Mouse (Mus musculus): ENCODE measurements at regions not wholly inside any gene's neighbourhood (a gene's known extent, or its start where the extent isn't known, plus 50 kb on each side); places are given as distances from the start of the nearest gene placed in this dataset.

- H3K9me3 ChIP-seq (replicated peaks) = no peaks in the 10 kb centered on the region
- no peak overlapping the region for H3K9ac ChIP-seq
- H3K4me3 ChIP-seq (replicated peaks) = no peak overlapping the region
- no peak for ATAC-seq (ENCODE audit: insufficient read depth)
- H3K4me1 ChIP-seq (replicated peaks) = peaks cover 9% of the 10 kb centered on the region; the same call in 1 of the 2 replicates
- H3K36me3 ChIP-seq (replicated peaks) = no peaks in the 10 kb centered on the region
- no peak overlapping the region for H3K4me2 ChIP-seq
- 66% methylated on average over 17 of the region's 17 CpGs for WGBS (ENCODE audit: insufficient replicate concordance)
- H3K27me3 ChIP-seq = no peaks in the 10 kb centered on the region
- no peak overlapping the region for H3K27ac ChIP-seq (replicated peaks)
Measured at GRCm38 (mm10) chr10:44994385-44995281, 72.4 kb upstream of the Prep start.

- Histone ChIP-seq H3K36me3 (replicated peaks) (no peaks in the 10 kb centered on the region), H3K4me3 (replicated peaks) (no peak overlapping the region), H3K27me3 (no peaks in the 10 kb centered on the region), H3K9me3 (replicated peaks) (no peaks in the 10 kb centered on the region), H3K27ac (replicated peaks) (no peak overlapping the region), H3K4me1 (replicated peaks) (peaks cover 9% of the 10 kb centered on the region; the same call in 1 of the 2 replicates), H3K4me2 (no peak overlapping the region), H3K9ac (no peak overlapping the region)
- ATAC-seq (ENCODE audit: insufficient read depth) = no peak
- WGBS (ENCODE audit: insufficient replicate concordance) = 60% methylated on average over 10 of the region's 10 CpGs
Measured at GRCm38 (mm10) chr10:44993470-44994260, 73.3 kb upstream of the Prep start.

GRCm38 (mm10) chr10:44989539-44989938, 77.5 kb upstream of the Prep start:
- Histone ChIP-seq H3K4me3 (replicated peaks) (no peak overlapping the region), H3K9me3 (replicated peaks) (no peaks in the 10 kb centered on the region), H3K4me2 (no peak overlapping the region), H3K27ac (replicated peaks) (no peak overlapping the region), H3K9ac (no peak overlapping the region), H3K27me3 (no peaks in the 10 kb centered on the region), H3K36me3 (replicated peaks) (no peaks in the 10 kb centered on the region), H3K4me1 (replicated peaks) (peaks cover 2% of the 10 kb centered on the region; the same call in 1 of the 2 replicates)
- WGBS (ENCODE audit: insufficient replicate concordance) = 44% methylated on average over 6 of the region's 6 CpGs
- no peak for ATAC-seq (ENCODE audit: insufficient read depth)

GRCm38 (mm10) chr10:44988756-44989155, 78.2 kb upstream of the Prep start:
- Histone ChIP-seq H3K9me3 (replicated peaks) (no peaks in the 10 kb centered on the region), H3K27ac (replicated peaks) (no peak overlapping the region), H3K9ac (no peak overlapping the region), H3K27me3 (no peaks in the 10 kb centered on the region), H3K4me2 (no peak overlapping the region), H3K4me3 (replicated peaks) (no peak overlapping the region), H3K36me3 (replicated peaks) (no peaks in the 10 kb centered on the region), H3K4me1 (replicated peaks) (no peaks in the 10 kb centered on the region)
- ATAC-seq (ENCODE audit: insufficient read depth) = no peak
- 54% methylated on average over 8 of the region's 8 CpGs for WGBS (ENCODE audit: insufficient replicate concordance)

GRCm38 (mm10) chr10:44987615-44988014, 79.4 kb upstream of the Prep start:
- H3K9me3 ChIP-seq (replicated peaks) = no peaks in the 10 kb centered on the region
- 58% methylated on average over 4 of the region's 4 CpGs for WGBS (ENCODE audit: insufficient replicate concordance)
- no peaks in the 10 kb centered on the region for H3K36me3 ChIP-seq (replicated peaks)
- H3K4me2 ChIP-seq = no peak overlapping the region
- H3K9ac ChIP-seq = no peak overlapping the region
- H3K27ac ChIP-seq (replicated peaks) = no peak overlapping the region
- H3K4me3 ChIP-seq (replicated peaks) = no peak overlapping the region
- no peaks in the 10 kb centered on the region for H3K27me3 ChIP-seq
- ATAC-seq (ENCODE audit: insufficient read depth) = no peak
- H3K4me1 ChIP-seq (replicated peaks) = no peaks in the 10 kb centered on the region

GRCm38 (mm10) chr10:44981913-44982312, 85.1 kb upstream of the Prep start:
- H3K9ac ChIP-seq = no peak overlapping the region
- H3K27me3 ChIP-seq = no peaks in the 10 kb centered on the region
- H3K4me3 ChIP-seq (replicated peaks) = no peak overlapping the region
- no peak overlapping the region for H3K4me2 ChIP-seq
- ATAC-seq (ENCODE audit: insufficient read depth) = no peak
- WGBS (ENCODE audit: insufficient replicate concordance) = 47% methylated on average over 2 of the region's 2 CpGs
- no peak overlapping the region for H3K27ac ChIP-seq (replicated peaks)
- no peaks in the 10 kb centered on the region for H3K9me3 ChIP-seq (replicated peaks)
- no peaks in the 10 kb centered on the region for H3K4me1 ChIP-seq (replicated peaks)
- no peaks in the 10 kb centered on the region for H3K36me3 ChIP-seq (replicated peaks)

- Histone ChIP-seq H3K36me3 (replicated peaks) (no peaks in the 10 kb centered on the region), H3K4me1 (replicated peaks) (no peaks in the 10 kb centered on the region), H3K4me3 (replicated peaks) (no peak overlapping the region), H3K9me3 (replicated peaks) (no peaks in the 10 kb centered on the region), H3K27me3 (no peaks in the 10 kb centered on the region), H3K27ac (replicated peaks) (no peak overlapping the region), H3K9ac (no peak overlapping the region), H3K4me2 (no peak overlapping the region)
- ATAC-seq (ENCODE audit: insufficient read depth) = no peak
- WGBS (ENCODE audit: insufficient replicate concordance) = 58% methylated on average over 2 of the region's 2 CpGs
Measured at GRCm38 (mm10) chr10:44976815-44977214, 90.2 kb upstream of the Prep start.

- Histone ChIP-seq H3K9ac (no peak overlapping the region), H3K27me3 (no peaks in the 10 kb centered on the region), H3K27ac (replicated peaks) (no peak overlapping the region), H3K9me3 (replicated peaks) (no peaks in the 10 kb centered on the region), H3K4me1 (replicated peaks) (no peaks in the 10 kb centered on the region), H3K36me3 (replicated peaks) (no peaks in the 10 kb centered on the region), H3K4me3 (replicated peaks) (no peak overlapping the region), H3K4me2 (no peak overlapping the region)
- WGBS (ENCODE audit: insufficient replicate concordance) = 51% methylated on average over 2 of the region's 2 CpGs
- ATAC-seq (ENCODE audit: insufficient read depth) = no peak
Measured at GRCm38 (mm10) chr10:44971911-44972310, 95.1 kb upstream of the Prep start.

GRCm38 (mm10) chr10:44959968-44960367, 107.0 kb upstream of the Prep start:
- 66% methylated on average over 3 of the region's 3 CpGs for WGBS (ENCODE audit: insufficient replicate concordance)
- H3K9ac ChIP-seq = no peak overlapping the region
- ATAC-seq (ENCODE audit: insufficient read depth) = no peak
- H3K9me3 ChIP-seq (replicated peaks) = no peaks in the 10 kb centered on the region
- H3K27ac ChIP-seq (replicated peaks) = no peak overlapping the region
- H3K36me3 ChIP-seq (replicated peaks) = no peaks in the 10 kb centered on the region
- no peaks in the 10 kb centered on the region for H3K4me1 ChIP-seq (replicated peaks)
- H3K4me3 ChIP-seq (replicated peaks) = no peak overlapping the region
- H3K4me2 ChIP-seq = no peak overlapping the region
- H3K27me3 ChIP-seq = no peaks in the 10 kb centered on the region

- H3K27ac ChIP-seq (replicated peaks) = no peak overlapping the region
- no peak overlapping the region for H3K9ac ChIP-seq
- no peaks in the 10 kb centered on the region for H3K27me3 ChIP-seq
- H3K9me3 ChIP-seq (replicated peaks) = no peaks in the 10 kb centered on the region
- H3K4me3 ChIP-seq (replicated peaks) = no peak overlapping the region
- H3K4me2 ChIP-seq = no peak overlapping the region
- no peak for ATAC-seq (ENCODE audit: insufficient read depth)
- 30% methylated on average over 1 of the region's 1 CpGs for WGBS (ENCODE audit: insufficient replicate concordance)
- H3K36me3 ChIP-seq (replicated peaks) = no peaks in the 10 kb centered on the region
- H3K4me1 ChIP-seq (replicated peaks) = no peaks in the 10 kb centered on the region
Measured at GRCm38 (mm10) chr10:44945205-44945725, 121.7 kb upstream of the Prep start.

GRCm38 (mm10) chr10:44939403-44939802, 127.6 kb upstream of the Prep start:
- WGBS (ENCODE audit: insufficient replicate concordance) = 36% methylated on average over 1 of the region's 1 CpGs
- H3K9ac ChIP-seq = no peak overlapping the region
- H3K4me2 ChIP-seq = no peak overlapping the region
- H3K27ac ChIP-seq (replicated peaks) = no peak overlapping the region
- no peaks in the 10 kb centered on the region for H3K36me3 ChIP-seq (replicated peaks)
- no peak overlapping the region for H3K4me3 ChIP-seq (replicated peaks)
- no peaks in the 10 kb centered on the region for H3K27me3 ChIP-seq
- H3K9me3 ChIP-seq (replicated peaks) = no peaks in the 10 kb centered on the region
- no peaks in the 10 kb centered on the region for H3K4me1 ChIP-seq (replicated peaks)
- no peak for ATAC-seq (ENCODE audit: insufficient read depth)
